Mouse (Mus musculus) right cerebral cortex, adult 2 months (tissue): ENCODE data around the gene Cfd.

ENCODE experiments used
- DNase-seq, 2 experiments: peaks; one replicate each; pipeline ENCODE4 v3.0.0; 2021 to 2022; ENCODE audit warnings: low spot score in 2 of 2

Cfd gene

DNA sequence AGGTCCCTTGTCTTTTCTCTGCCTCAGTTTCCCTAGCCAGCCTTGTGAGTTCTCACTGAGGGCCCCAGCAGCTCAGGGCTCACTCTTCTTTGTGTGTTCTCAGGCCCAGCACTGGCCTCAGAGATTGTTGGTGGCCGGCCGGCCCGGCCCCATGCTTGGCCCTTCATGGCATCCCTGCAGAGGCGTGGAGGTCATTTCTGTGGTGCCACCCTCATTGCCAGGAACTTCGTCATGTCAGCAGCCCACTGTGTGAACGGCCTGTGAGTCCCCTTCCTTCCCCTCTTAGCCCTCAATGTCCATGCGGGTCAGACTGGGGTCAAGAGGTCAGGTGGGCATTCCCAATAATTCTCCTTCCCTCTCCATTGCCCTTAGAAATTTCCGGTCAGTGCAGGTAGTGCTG lies 4.0 kb upstream of the Cfd start:
- no peak for DNase-seq

DNA sequence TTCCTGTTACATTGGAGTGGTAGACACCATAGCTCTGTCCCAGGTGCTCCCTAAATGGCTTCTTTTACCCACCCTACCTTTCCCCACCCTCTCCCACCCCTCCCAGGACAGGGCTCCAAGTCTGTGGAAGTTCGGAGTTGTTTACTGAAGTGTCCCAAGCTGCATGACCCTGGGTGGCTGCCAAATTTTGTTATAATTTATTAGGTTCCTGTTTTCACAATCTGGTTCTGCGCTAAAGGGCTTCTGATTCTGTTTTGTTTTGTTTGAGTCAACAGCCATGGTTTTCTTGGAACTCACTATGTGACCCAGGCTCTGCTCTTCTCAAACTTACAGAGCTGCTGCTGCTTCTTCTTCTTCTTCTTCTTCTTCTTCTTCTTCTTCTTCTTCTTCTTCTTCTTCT lies 1.3 kb upstream of the Cfd start:
- DNase-seq: no peak

DNA sequence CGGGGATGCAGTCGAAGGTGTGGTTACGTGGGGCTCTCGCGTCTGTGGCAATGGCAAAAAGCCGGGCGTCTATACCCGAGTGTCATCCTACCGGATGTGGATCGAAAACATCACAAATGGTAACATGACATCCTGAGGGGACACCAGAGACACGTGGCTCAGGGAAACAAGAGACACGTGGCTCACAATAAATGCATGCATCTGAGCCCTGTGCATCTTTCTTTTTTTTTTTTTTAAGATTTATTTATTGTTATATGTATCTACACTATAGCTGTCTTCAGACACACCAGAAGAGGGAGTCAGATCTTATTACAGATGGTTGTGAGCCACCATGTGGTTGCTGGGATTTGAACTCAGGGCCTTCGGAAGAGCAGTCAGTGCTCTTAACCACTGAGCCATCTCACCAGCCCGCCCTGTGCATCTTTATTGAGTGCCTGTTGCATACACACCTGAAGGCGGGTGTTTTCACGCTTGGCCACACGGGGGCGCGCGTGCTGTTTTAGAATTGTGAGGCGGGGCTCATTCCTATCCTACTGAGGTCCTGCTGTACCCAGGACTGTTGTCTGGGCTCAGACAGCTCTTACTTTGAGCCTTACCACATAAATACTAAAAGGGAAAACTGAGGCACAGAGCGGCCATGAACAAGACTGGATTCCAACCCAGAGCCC lies 1.9 kb downstream of the Cfd start:
- DNase-seq: peak; percentile 79 to 84

DNA sequence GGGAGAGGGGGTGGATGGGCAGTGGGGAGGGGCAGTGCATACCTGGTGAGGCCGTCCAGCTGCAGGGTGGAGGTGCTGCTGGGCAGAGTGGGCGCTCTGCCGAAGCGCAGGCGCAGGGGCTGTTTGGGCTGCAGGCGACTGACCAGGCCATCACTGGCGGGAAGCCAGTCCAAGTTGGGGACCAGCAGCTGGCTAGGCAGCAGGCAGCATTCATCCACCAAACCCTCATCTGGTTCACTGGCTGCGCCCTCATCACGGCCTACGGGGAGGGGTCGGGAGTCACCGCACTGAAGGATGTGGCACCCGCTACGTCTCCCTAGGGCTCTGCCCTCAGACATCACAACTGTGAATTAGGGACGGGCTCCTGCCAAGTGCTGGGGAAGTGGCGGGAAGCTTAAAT lies 5.7 kb downstream of the Cfd start:
- DNase-seq: no peak

DNA sequence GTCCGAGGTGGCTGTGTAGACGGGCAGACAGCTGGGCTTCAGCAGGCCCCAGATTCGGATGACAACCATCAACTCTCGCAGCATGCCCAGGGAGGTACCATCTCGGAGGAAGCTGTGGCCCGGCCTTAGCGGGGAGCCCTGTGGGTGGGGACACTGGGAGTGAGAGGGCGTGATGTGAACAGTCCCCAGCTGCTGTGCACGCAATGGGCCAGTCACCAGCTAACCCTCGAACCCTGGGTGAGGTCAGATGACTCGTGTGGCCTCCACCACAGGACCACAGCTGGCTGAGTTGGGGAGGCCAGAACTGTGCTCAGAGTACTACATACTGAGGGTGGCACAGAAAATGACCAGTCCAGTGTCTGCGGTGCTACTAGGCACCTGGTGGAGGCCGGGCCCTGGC lies 6.2 kb downstream of the Cfd start:
- DNase-seq: no peak

DNA sequence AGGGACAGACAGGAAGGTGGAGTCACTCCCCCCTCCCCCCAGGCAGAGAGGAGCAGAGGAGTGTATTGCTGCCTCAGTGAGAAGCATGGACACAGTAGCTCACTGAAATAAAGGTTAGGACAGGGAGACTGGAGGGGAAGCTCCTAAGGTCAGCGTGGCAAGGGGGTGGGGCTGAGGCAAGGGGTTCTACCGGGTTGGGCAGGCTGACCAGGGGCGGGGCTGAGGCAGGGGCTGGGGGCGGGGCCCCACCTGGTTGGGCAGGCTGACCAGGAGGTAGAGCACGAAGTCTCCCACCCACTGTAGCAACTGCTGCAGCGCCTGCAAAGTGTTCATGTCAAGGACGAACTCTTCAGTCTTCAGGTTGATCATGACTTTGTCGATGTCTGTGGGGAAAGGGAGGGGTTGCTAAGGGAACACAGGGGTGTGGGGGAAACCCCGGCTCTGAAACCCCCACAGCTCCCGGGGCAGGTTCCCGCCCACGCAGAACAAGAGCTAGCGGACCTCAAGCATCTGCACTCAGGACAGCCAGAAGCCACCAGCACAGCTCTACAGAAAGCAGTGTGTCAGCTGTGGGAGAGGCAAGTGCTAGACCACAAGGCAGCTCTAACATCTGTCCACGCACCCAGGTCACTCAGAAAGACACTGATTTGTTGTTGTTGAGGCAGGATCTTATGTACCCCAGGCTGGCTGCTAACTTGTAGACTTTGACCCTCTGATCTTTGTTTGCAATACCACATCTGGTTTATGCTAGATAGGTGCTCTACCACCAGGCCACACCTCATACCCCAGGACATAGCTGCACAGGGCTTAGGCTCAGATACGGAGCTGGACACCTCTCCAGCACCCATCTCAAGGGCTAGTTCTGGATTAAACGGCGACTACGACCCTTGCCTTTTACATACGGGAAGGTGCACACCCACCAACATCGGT lies 6.9 kb downstream of the Cfd start:
- DNase-seq: no peak

DNA sequence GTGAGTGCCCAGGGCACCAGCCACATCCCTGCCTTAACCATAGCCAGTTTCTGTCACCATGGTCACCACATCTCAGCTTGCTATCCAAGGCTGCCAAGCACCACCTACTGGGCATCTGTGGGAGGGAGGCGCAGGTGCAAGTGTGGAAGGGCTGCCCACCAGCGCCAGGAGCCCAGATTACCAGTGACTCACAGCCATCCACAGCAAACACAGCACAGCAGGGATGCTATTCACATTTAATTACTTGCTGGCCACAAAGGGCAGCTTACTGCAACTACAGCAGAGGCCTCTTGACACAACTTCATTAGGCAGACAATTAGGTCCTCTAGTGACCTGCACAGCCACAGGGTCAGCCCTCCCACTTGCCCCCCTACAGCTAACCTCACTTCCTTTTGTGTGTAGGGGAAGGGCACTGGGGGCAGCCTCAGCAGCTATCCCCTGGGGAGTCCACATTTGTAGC lies 10.3 kb downstream of the Cfd start:
- DNase-seq: peak; percentile 86 to 92

DNA sequence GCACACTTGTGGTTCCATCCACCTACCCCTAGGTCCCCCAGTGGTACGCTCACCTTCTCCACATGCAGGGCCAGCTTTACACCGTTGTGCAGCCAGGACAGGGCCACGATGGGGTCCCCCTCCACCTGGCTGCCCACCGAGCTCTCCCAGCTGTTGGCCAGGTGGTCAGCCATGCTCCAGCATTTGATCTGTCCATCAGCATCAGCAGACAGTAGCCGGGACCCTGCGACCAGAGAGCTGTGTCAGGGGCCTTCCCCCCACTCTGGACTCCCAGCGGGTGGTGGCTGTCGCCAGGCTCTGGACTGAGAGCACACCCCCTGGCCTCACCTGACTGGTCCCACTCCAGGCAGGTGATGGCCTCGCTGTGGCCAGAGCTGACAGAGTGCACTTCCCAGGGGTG lies 16.1 kb downstream of the Cfd start:
- no peak for DNase-seq

DNA sequence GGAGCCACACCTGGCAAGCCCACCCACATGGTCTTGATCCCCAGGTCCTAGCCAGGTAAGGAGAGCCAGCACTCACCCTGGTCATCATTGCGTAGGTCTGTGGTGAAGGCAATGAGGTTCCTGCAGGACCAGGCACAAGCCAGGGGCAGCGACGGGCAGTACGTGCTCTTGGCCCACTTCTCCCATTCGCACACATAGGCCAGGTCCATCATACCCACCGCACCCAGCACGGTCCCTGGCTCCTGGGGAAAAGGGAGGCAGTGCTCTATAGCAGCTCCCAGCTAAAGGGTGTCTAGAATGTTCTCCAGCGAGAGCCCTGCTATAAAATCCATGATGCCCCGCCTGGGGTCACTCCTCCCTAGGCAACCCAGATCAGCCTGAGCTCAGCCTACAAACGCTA lies 16.8 kb downstream of the Cfd start:
- no peak for DNase-seq

- DNase-seq: peak; percentile 92 to 95
Observed at GRCm38 (mm10) chr10:79908167-79909091, 17.8 kb downstream of the Cfd start, which contains the start of gene Med16. TSS of gene Med16 (minus strand) at chr10:79908923.

DNA sequence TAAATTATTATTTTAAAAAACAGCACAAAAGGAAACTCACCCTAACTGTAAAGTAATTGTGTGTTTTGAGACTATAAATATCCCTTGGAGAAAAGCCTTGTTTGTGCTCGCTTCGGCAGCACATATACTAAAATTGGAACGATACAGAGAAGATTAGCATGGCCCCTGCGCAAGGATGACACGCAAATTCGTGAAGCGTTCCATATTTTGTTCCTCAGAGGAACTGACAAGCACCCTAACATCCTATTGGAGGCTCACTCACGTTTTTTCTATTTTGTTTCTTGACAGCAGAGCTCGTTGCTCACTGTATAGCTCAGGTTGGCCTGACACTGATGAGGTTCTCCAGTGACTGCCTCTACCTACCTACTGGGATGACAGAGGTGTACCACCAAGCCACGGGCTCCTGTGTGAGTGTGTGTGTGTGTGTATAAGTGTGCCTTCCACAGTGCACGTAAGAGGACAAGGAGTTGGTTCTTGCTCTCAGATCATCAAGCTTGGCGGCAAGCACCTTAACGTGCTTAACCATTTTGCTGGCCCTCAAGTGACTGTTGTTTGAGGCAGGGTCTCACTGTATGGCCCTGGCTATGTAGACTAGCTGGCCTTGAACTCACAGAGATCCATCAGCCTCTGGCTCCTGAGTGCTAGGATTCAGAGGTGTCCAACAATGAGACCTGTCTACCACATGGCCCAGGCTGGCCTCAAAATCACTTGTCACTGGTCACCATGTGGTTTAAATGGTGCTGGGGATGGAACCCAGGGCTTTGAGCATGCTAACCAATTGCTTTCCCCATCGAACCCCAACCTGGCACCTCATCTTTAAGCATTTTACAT lies 18.7 kb downstream of the Cfd start:
- DNase-seq: peak in 1 of 2 experiments; percentile 59

- no peak for DNase-seq
Observed at GRCm38 (mm10) chr10:79910556-79910955, 19.9 kb downstream of the Cfd start, which contains the start of gene Gm26602. TSS of gene Gm26602 (plus strand) at chr10:79910856.

DNA sequence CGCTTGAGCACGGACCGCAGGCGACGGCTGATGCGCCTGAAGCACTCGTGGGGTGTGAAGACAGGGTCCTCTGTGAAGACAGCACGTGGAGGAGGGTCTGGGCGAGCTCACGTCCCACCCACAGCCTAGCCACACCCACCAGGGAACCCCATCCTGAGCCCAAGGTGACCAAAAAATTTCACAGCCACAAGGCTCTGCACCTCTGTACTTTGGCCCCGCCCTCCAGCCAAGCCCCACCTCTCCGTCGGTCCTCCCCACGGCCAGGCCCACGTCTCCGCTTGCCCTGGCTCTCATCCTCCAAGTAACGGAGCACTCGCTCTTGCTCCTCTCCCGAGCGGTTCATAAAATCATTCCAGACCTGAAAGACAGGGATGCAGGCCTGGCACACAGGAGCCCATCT lies 21.8 kb downstream of the Cfd start:
- DNase-seq: no peak

- no peak for DNase-seq
Observed at GRCm38 (mm10) chr10:79914131-79914947, 23.7 kb downstream of the Cfd start.

GRCm38 (mm10) chr10:79914948-79915596 lies 24.4 kb downstream of the Cfd start:
- no peak for DNase-seq

DNA sequence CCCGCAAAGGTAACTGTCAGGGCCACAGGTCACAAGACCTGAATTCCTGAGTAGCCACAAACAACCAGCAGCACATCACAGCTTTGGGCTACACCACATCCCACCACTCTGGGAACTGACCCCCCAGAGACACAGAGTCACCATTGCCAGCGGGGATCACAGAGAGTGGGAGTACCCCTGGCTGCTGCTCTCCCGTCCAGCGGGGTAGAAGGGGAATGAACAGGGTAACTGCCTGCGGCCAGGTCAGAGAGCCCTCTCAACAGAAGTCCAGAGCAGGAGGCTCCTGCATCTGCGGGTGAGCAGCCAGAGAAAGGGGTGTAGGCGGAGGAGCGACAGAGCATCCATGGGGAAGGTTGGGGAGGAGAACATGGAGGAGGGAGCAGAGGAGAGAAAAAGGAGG lies 25.4 kb downstream of the Cfd start:
- no peak for DNase-seq

DNA sequence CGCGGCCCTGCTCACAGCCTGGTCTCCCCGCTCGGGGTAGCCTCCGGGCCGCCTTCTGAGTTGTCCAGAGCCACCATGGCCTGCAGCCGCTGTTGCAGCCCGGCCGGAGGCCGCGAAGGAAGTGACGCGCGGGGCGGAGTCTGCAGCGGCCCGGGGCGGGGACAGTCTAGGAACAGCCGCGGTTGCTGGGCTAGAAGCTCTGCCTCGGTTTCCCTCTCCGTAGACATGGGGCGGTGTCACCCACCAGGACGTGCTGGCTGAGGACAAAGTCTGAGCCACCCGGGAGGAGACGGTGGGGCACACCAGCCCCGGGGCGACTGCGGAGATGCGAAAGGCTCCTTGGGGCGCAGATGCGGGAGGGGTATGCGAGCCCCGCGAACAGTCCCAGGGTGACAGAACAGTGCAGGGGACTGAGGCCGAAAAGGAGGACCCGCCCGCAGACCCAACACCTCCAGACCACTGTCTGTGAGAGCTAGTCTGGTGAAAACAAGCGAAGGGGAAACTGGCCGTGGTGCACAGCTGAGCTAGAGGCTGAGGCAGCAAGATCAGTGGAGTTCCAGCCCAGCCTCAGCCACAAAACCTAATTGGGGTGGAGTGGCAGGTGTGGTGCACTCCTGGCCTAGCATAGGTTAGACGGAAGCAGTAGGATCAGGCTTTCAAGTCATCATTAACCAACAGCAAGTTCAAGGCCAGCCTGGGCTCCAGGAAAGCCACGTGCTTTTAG lies 26.3 kb downstream of the Cfd start, which contains the start of gene Kiss1r:
Gene Kiss1r, plus strand, starts transcription at position 164 of the 724 bp plus-strand sequence.
- peak; percentile 82 to 89 for DNase-seq

- DNase-seq: no peak
Observed at GRCm38 (mm10) chr10:79917532-79918100, 27.0 kb downstream of the Cfd start.
